Mouse (Mus musculus): ENCODE measurements at regions not wholly inside any gene's neighbourhood (a gene's known extent, or its start where the extent isn't known, plus 50 kb on each side); places are given as distances from the start of the nearest gene placed in this dataset.

GRCm38 (mm10) chr1:105921842-105922241 is 68.4 kb upstream of the Zcchc2 start:
- no peak for TF ChIP-seq CTCF (IDR thresholded peaks at IDR 0.05; ENCODE audit: control insufficient read depth, insufficient read depth, insufficient replicate concordance, low read depth, low read length)
- TF ChIP-seq POLR2A (IDR thresholded peaks at IDR 0.05; ENCODE audit: control insufficient read depth, low read depth, low read length): no peak
